Mouse (Mus musculus): ENCODE results near the gene Aplp2.

DNA sequence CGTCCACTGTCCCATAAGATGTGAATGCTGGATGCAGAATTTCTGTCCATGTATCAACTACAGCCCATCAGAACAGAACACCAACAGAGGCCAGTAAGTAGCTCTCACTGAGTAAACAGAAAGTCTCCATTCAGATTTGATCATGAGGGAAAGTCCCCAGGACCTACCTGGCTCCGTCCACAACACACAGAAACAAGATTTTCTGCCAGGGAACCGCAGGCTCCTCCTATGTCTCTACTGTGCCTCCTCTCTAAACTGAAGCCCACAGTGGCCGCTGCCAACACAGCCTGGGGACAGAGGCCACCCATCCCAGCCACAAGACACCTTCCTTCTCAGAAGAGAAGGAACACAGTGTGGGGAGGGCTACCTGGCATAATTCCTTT lies 91.1 kb downstream of the Aplp2 start:
- TF ChIP-seq POLR2A (IDR thresholded peaks at IDR 0.05; ENCODE audit: low read depth, low read length): no peak
- TF ChIP-seq CTCF (IDR thresholded peaks at IDR 0.05; ENCODE audit: extremely low read depth, insufficient read length, insufficient replicate concordance, low read depth, low read length): no peak

Data from small intestine, adult 2 months (tissue).